Mouse (Mus musculus): ENCODE results near the gene Krt23. TPM values are rescaled to one million over a fixed set of nuclear protein-coding genes. Genes with fewer than 3 reads are reported as not detected.

Krt23 gene
- polyA plus RNA-seq, 1 experiment from 2014 or later: 18.4 TPM

- H3K27me3 ChIP-seq (replicated peaks; ENCODE audit: control insufficient read depth, insufficient read depth, low read length): no peaks in the 10 kb centered on the region
- no peak overlapping the region for H3K4me3 ChIP-seq (ENCODE audit: low read length)
- no peak overlapping the region for H3K4me2 ChIP-seq (ENCODE audit: low read depth, low read length)
- H3K4me1 ChIP-seq (ENCODE audit: control insufficient read depth, insufficient read depth, low read length): no peaks in the 10 kb centered on the region
- 0 out of 2 replicates have a peak, but pooled peaks cover 3% of the 10 kb centered on the region for H3K36me3 ChIP-seq (ENCODE audit: control insufficient read depth, insufficient read depth, low read length)
- WGBS: 55% methylated on average over 12 of the region's 12 CpGs
- no peak overlapping the region for H3K9ac ChIP-seq (ENCODE audit: low read depth, low read length)
- no peaks in the 10 kb centered on the region for H3K9me3 ChIP-seq (ENCODE audit: control insufficient read depth, low read length)
- no peak overlapping the region for H3K27ac ChIP-seq (ENCODE audit: low read length)
- no peak for ATAC-seq
These were observed 62.3 kb downstream of the Krt23 start for GRCm38 (mm10) chr11:99430670-99431069.

Other genes with a start within 250 kb of the Krt23 start
- 0.22 and 0.54 TPM in 2 replicates for gene Krt222, start 249.1 kb downstream of the Krt23 start, polyA plus RNA-seq (2015; fragmentation: Nextera tagmentation; extraction: Ambion mirVana)
- gene Krt24, start 207.9 kb downstream of the Krt23 start, polyA plus RNA-seq (2015; fragmentation: Nextera tagmentation; extraction: Ambion mirVana): not detected in 2 replicates
- gene Krt25, start 170.2 kb downstream of the Krt23 start, polyA plus RNA-seq (2015; fragmentation: Nextera tagmentation; extraction: Ambion mirVana): 0.06 and 0.17 TPM in 2 replicates
- not detected in 2 replicates for gene Krt26, start 155.2 kb downstream of the Krt23 start, polyA plus RNA-seq (2015; fragmentation: Nextera tagmentation; extraction: Ambion mirVana)
- not detected in 2 replicates for gene Krt27, start 142.0 kb downstream of the Krt23 start, polyA plus RNA-seq (2015; fragmentation: Nextera tagmentation; extraction: Ambion mirVana)
- 0.07 TPM in 1 of 2 replicates, not detected in the other for gene Krt28, start 118.2 kb downstream of the Krt23 start, polyA plus RNA-seq (2015; fragmentation: Nextera tagmentation; extraction: Ambion mirVana)
- 15.5 and 16.4 TPM in 2 replicates for gene Krt10, start 103.8 kb downstream of the Krt23 start, polyA plus RNA-seq (2015; fragmentation: Nextera tagmentation; extraction: Ambion mirVana)
- not detected in 2 replicates for gene Krt12, start 70.9 kb downstream of the Krt23 start, polyA plus RNA-seq (2015; fragmentation: Nextera tagmentation; extraction: Ambion mirVana)
- gene Krt20, start 55.0 kb downstream of the Krt23 start, polyA plus RNA-seq (2015; fragmentation: Nextera tagmentation; extraction: Ambion mirVana): 101 and 110 TPM in 2 replicates
- gene Krt39, start 28.2 kb upstream of the Krt23 start, polyA plus RNA-seq (2015; fragmentation: Nextera tagmentation; extraction: Ambion mirVana): not detected in 2 replicates
- gene Krt40, start 50.0 kb upstream of the Krt23 start, polyA plus RNA-seq (2015; fragmentation: Nextera tagmentation; extraction: Ambion mirVana): not detected in 2 replicates
- gene Krtap3-3, start 57.7 kb upstream of the Krt23 start, polyA plus RNA-seq (2015; fragmentation: Nextera tagmentation; extraction: Ambion mirVana): not detected in 2 replicates
- not detected in 2 replicates for gene Krtap3-2, start 63.7 kb upstream of the Krt23 start, polyA plus RNA-seq (2015; fragmentation: Nextera tagmentation; extraction: Ambion mirVana)
- not detected in 2 replicates for gene Gm11939, start 66.3 kb upstream of the Krt23 start, polyA plus RNA-seq (2015; fragmentation: Nextera tagmentation; extraction: Ambion mirVana)
- not detected in 2 replicates for gene Krtap3-1, start 73.5 kb upstream of the Krt23 start, polyA plus RNA-seq (2015; fragmentation: Nextera tagmentation; extraction: Ambion mirVana)
- not detected in 2 replicates for gene Krtap1-5, start 87.9 kb upstream of the Krt23 start, polyA plus RNA-seq (2015; fragmentation: Nextera tagmentation; extraction: Ambion mirVana)
- not detected in 2 replicates for gene Krtap1-4, start 90.5 kb upstream of the Krt23 start, polyA plus RNA-seq (2015; fragmentation: Nextera tagmentation; extraction: Ambion mirVana)
- not detected in 2 replicates for gene Krtap1-3, start 98.2 kb upstream of the Krt23 start, polyA plus RNA-seq (2015; fragmentation: Nextera tagmentation; extraction: Ambion mirVana)
- not detected in 2 replicates for gene Krtap9-3, start 105.0 kb upstream of the Krt23 start, polyA plus RNA-seq (2015; fragmentation: Nextera tagmentation; extraction: Ambion mirVana)
- not detected in 2 replicates for gene Gm11938, start 110.2 kb upstream of the Krt23 start, polyA plus RNA-seq (2015; fragmentation: Nextera tagmentation; extraction: Ambion mirVana)
- not detected in 2 replicates for gene Gm11937, start 117.1 kb upstream of the Krt23 start, polyA plus RNA-seq (2015; fragmentation: Nextera tagmentation; extraction: Ambion mirVana)
- gene Krtap2-4, start 121.7 kb upstream of the Krt23 start, polyA plus RNA-seq (2015; fragmentation: Nextera tagmentation; extraction: Ambion mirVana): not detected in 2 replicates
- gene Gm11562, start 127.3 kb upstream of the Krt23 start, polyA plus RNA-seq (2015; fragmentation: Nextera tagmentation; extraction: Ambion mirVana): not detected in 2 replicates
- gene Krtap4-1, start 135.1 kb upstream of the Krt23 start, polyA plus RNA-seq (2015; fragmentation: Nextera tagmentation; extraction: Ambion mirVana): not detected in 2 replicates
- not detected in 2 replicates for gene Krtap4-2, start 141.9 kb upstream of the Krt23 start, polyA plus RNA-seq (2015; fragmentation: Nextera tagmentation; extraction: Ambion mirVana)
- gene Krtap4-7, start 151.0 kb upstream of the Krt23 start, polyA plus RNA-seq (2015; fragmentation: Nextera tagmentation; extraction: Ambion mirVana): not detected in 2 replicates
- not detected in 2 replicates for gene Gm11555, start 157.1 kb upstream of the Krt23 start, polyA plus RNA-seq (2015; fragmentation: Nextera tagmentation; extraction: Ambion mirVana)
- not detected in 2 replicates for gene Gm11563, start 165.8 kb upstream of the Krt23 start, polyA plus RNA-seq (2015; fragmentation: Nextera tagmentation; extraction: Ambion mirVana)
- gene Krtap4-6, start 172.8 kb upstream of the Krt23 start, polyA plus RNA-seq (2015; fragmentation: Nextera tagmentation; extraction: Ambion mirVana): not detected in 2 replicates
- not detected in 2 replicates for gene Gm14190, start 197.6 kb upstream of the Krt23 start, polyA plus RNA-seq (2015; fragmentation: Nextera tagmentation; extraction: Ambion mirVana)
- gene Gm14180, start 241.2 kb upstream of the Krt23 start, polyA plus RNA-seq (2015; fragmentation: Nextera tagmentation; extraction: Ambion mirVana): not detected in 2 replicates